8 mouse cellular contexts compared by ENCODE assay signal in genomic region chr8:123442871-123443575, GRCm38 (mm10). TPM values are rescaled to one million over a fixed set of nuclear protein-coding genes. Genes with fewer than 3 reads are reported as not detected.
DNase-seq lines count a peak whose midpoint lies in the region; ATAC-seq and TF ChIP-seq lines count a peak whose summit lies in the region.

No protein-coding gene starts in this region.

- H3K27ac ChIP-seq in CH12.LX (ENCODE audit: insufficient read depth, low read depth) = peak overlapping the region; percentile 30; the same call in 1 of the 2 replicates
- 0 out of 2 replicates have a peak overlapping the region, but pooled peaks have one; percentile 31 for H3K27ac ChIP-seq in forebrain, embryonic 11.5 days (ENCODE audit: low read depth, low read length)
- H3K27ac ChIP-seq in heart, embryonic 16.5 days (ENCODE audit: low read length) = peak overlapping the region; percentile 76
- H3K27ac ChIP-seq in liver, embryonic 15.5 days (replicated peaks) = peak overlapping the region; percentile 65
- peak overlapping the region; percentile 53; the same call in 1 of the 2 replicates for H3K27ac ChIP-seq in neural tube, embryonic 12.5 days

- no peak for TF ChIP-seq EP300 in CH12.LX (IDR thresholded peaks at IDR 0.05; ENCODE audit: low read length)

- dilution Hi-C loops in CH12.LX (cut with MboI; ENCODE audit: extremely low pct_ligation_motif_present, extremely low pct_unique_long_range_greater_than_20kb, low sequenced_read_pairs) = no loop called here

- TF ChIP-seq POLR2A in CH12.LX (IDR thresholded peaks at IDR 0.05; ENCODE audit: low read depth, low read length) = peak; percentile 71

- in situ Hi-C loops in CH12.LX (cut with MboI; ENCODE audit: low pct_ligation_motif_present, low pct_unique_long_range_greater_than_20kb, low sequenced_read_pairs) = no loop called here

- no peaks in the 10 kb centered on the region for H3K79me2 ChIP-seq in CH12.LX (replicated peaks; ENCODE audit: control insufficient read depth, extremely low read depth, insufficient read depth, poor library complexity, severe bottlenecking)

- peaks cover 10 to 13% of the 10 kb centered on the region in 2 experiments for H3K4me1 ChIP-seq in CH12.LX (ENCODE audit: control insufficient read depth in 1 of 2, insufficient read depth in 2 of 2)
- peaks cover 8% of the 10 kb centered on the region; the same call in 1 of the 2 replicates for H3K4me1 ChIP-seq in forebrain, embryonic 11.5 days (replicated peaks; ENCODE audit: control insufficient read depth, insufficient read depth, low read length)
- peaks cover 9% of the 10 kb centered on the region for H3K4me1 ChIP-seq in heart, embryonic 16.5 days (ENCODE audit: control insufficient read depth, insufficient read depth, low read length)
- peaks cover 14% of the 10 kb centered on the region for H3K4me1 ChIP-seq in liver, embryonic 15.5 days (replicated peaks)
- peaks cover 9% of the 10 kb centered on the region; the same call in 1 of the 2 replicates for H3K4me1 ChIP-seq in neural tube, embryonic 12.5 days

- peaks cover 7% of the 10 kb centered on the region for H3K9me3 ChIP-seq in CH12.LX (replicated peaks; ENCODE audit: low read length)
- H3K9me3 ChIP-seq in forebrain, embryonic 11.5 days (ENCODE audit: control insufficient read depth, low read length) = no peaks in the 10 kb centered on the region
- H3K9me3 ChIP-seq in heart, embryonic 16.5 days (replicated peaks; ENCODE audit: control insufficient read depth, low read length) = no peaks in the 10 kb centered on the region
- H3K9me3 ChIP-seq in liver, embryonic 15.5 days (replicated peaks) = no peaks in the 10 kb centered on the region
- no peaks in the 10 kb centered on the region for H3K9me3 ChIP-seq in neural tube, embryonic 12.5 days

- H3K4me3 ChIP-seq in CH12.LX (replicated peaks in 1 of 3; ENCODE audit: low read depth in 2 of 3, low read length in 2 of 3, poor library complexity in 1 of 3) = peak overlapping the region; percentile 57 to 83 (median 59)
- H3K4me3 ChIP-seq in forebrain, embryonic 11.5 days (ENCODE audit: low read depth, low read length) = peak overlapping the region; percentile 65
- peak overlapping the region; percentile 72 for H3K4me3 ChIP-seq in heart, embryonic 16.5 days (ENCODE audit: low read length)
- peak overlapping the region; percentile 74 for H3K4me3 ChIP-seq in liver, embryonic 15.5 days (replicated peaks)
- peak overlapping the region; percentile 61 for H3K4me3 ChIP-seq in neural tube, embryonic 12.5 days

- ATAC-seq in forebrain, embryonic 11.5 days (replicated peaks; ENCODE audit: low FRiP score) = peak; percentile 95
- ATAC-seq in heart, embryonic 16.5 days (replicated peaks; ENCODE audit: extremely low read depth, insufficient read depth, low FRiP score) = peak; percentile 94
- peak; percentile 91 for ATAC-seq in liver, embryonic 15.5 days (ENCODE audit: insufficient read depth)
- ATAC-seq in neural tube, embryonic 12.5 days (ENCODE audit: low FRiP score, low read depth) = peak; percentile 95

- peak overlapping the region; percentile 79 for H3K9ac ChIP-seq in CH12.LX (ENCODE audit: insufficient read depth, low read depth)
- peak overlapping the region; percentile 77 for H3K9ac ChIP-seq in forebrain, embryonic 11.5 days (ENCODE audit: low read length)
- peak overlapping the region; percentile 85 for H3K9ac ChIP-seq in heart, embryonic 16.5 days (ENCODE audit: low read length)
- H3K9ac ChIP-seq in liver, embryonic 15.5 days = peak overlapping the region; percentile 73
- peak overlapping the region; percentile 74 for H3K9ac ChIP-seq in neural tube, embryonic 12.5 days

- under 1% methylated on average over 37 of the region's 41 CpGs for WGBS in forebrain, embryonic 11.5 days
- 1% methylated on average over 41 of the region's 41 CpGs for WGBS in heart, embryonic 16.5 days
- under 1% methylated on average over 41 of the region's 41 CpGs for WGBS in liver, embryonic 15.5 days (ENCODE audit: insufficient replicate concordance)
- 1% methylated on average over 41 of the region's 41 CpGs for WGBS in neural tube, embryonic 12.5 days

- peak; percentile 26 for TF ChIP-seq RAD21 in CH12.LX (IDR thresholded peaks at IDR 0.05; ENCODE audit: low read depth, low read length)

- peaks cover 0 to 18% of the 10 kb centered on the region in 2 experiments for H3K36me3 ChIP-seq in CH12.LX (replicated peaks in 1 of 2; ENCODE audit: control insufficient read depth in 1 of 2, insufficient read depth in 1 of 2, low read length in 1 of 2)
- H3K36me3 ChIP-seq in forebrain, embryonic 11.5 days (ENCODE audit: control insufficient read depth, insufficient read depth, low read length) = no peaks in the 10 kb centered on the region
- H3K36me3 ChIP-seq in heart, embryonic 16.5 days (ENCODE audit: control insufficient read depth, insufficient read depth) = no peaks in the 10 kb centered on the region
- H3K36me3 ChIP-seq in liver, embryonic 15.5 days (replicated peaks) = no peaks in the 10 kb centered on the region
- H3K36me3 ChIP-seq in neural tube, embryonic 12.5 days = no peaks in the 10 kb centered on the region

- peak; percentile 22 to 71; a peak in 2 of 4 replicates for TF ChIP-seq CTCF in CH12.LX (conservative IDR thresholded peaks at IDR 0.05 in 1 of 2, IDR thresholded peaks at IDR 0.05 in 1 of 2; ENCODE audit: low read depth in 2 of 2, low read length in 2 of 2)

- peak overlapping the region; percentile 67 for H3K4me2 ChIP-seq in CH12.LX (ENCODE audit: insufficient read depth, low read depth, poor library complexity, severe bottlenecking)
- H3K4me2 ChIP-seq in forebrain, embryonic 11.5 days (ENCODE audit: low read depth, low read length, severe bottlenecking) = peak overlapping the region; percentile 71
- peak overlapping the region; percentile 66 for H3K4me2 ChIP-seq in heart, embryonic 16.5 days (ENCODE audit: low read depth, low read length)
- H3K4me2 ChIP-seq in liver, embryonic 15.5 days = peak overlapping the region; percentile 79
- H3K4me2 ChIP-seq in neural tube, embryonic 12.5 days (replicated peaks) = peak overlapping the region; percentile 77

- no peaks in the 10 kb centered on the region for H3K27me3 ChIP-seq in CH12.LX (replicated peaks)
- H3K27me3 ChIP-seq in forebrain, embryonic 11.5 days (ENCODE audit: control insufficient read depth, insufficient read depth, low read length) = no peaks in the 10 kb centered on the region
- no peaks in the 10 kb centered on the region for H3K27me3 ChIP-seq in heart, embryonic 16.5 days (ENCODE audit: control insufficient read depth, insufficient read depth, low read length)
- H3K27me3 ChIP-seq in liver, embryonic 15.5 days = no peaks in the 10 kb centered on the region
- H3K27me3 ChIP-seq in neural tube, embryonic 12.5 days (replicated peaks) = no peaks in the 10 kb centered on the region

- DNase-seq in CH12.LX (ENCODE audit: extremely low read depth) = peak; percentile 84
- peak; percentile 86 for DNase-seq in c-Kit-positive CD71-positive TER-119-negative erythroid progenitor cells, embryonic 14.5 days (ENCODE audit: low read depth)
- peak; percentile 94 for DNase-seq in forebrain, embryonic 11.5 days (ENCODE audit: low spot score)
- DNase-seq in kidney, postnatal 36 days = peak; percentile 96 to 99
- peak; percentile 93 for DNase-seq in telencephalon, adult 2 months (ENCODE audit: low read depth, low spot score)

TF ChIP-seq in CH12.LX, 34 proteins besides CTCF, POLR2A, EP300 and RAD21 (continues in another document):
- TF ChIP-seq POLR2AphosphoS2 (IDR thresholded peaks at IDR 0.05; ENCODE audit: low read depth, low read length) (0 out of 2 replicates have a peak, but pooled peaks have one; percentile 52), GABPA (IDR thresholded peaks at IDR 0.05; ENCODE audit: insufficient replicate concordance, low read depth, low read length) (peak; percentile 24; the same call in 1 of the 2 replicates), RCOR1 (conservative IDR thresholded peaks at IDR 0.05; ENCODE audit: low read depth, low read length) (no peak)

RNA-seq across cellular contexts. Expression of gene Def8, which starts 19.7 kb away (rescaled TPM):
- 19.9 and 20.9 TPM in 2 replicates for total RNA-seq in CH12.LX (2012; rRNA removed)
- total RNA-seq in CH12.LX (2014; rRNA removed) = 16.8 and 17.9 TPM in 2 replicates
- polyA plus RNA-seq in CH12.LX (2012; ENCODE audit: insufficient read length, low read depth) = 22.4 and 23.3 TPM in 2 replicates
- 46.3 and 48.1 TPM in 2 replicates for polyA plus RNA-seq in forebrain, embryonic 11.5 days (2014; fragmentation: Nextera tagmentation; extraction: Ambion mirVana)
- 31.3 and 31.8 TPM in 2 replicates for polyA plus RNA-seq in heart, embryonic 16.5 days (2015; fragmentation: Nextera tagmentation; extraction: Ambion mirVana)
- polyA plus RNA-seq in liver, embryonic 15.5 days (2015; fragmentation: Nextera tagmentation; extraction: Ambion mirVana) = 11.7 and 11.9 TPM in 2 replicates
- polyA plus RNA-seq in neural tube, embryonic 12.5 days (2016; fragmentation: Nextera tagmentation; extraction: Ambion mirVana) = 43.2 and 45.1 TPM in 2 replicates

RNA-seq across cellular contexts. Expression of gene Tubb3, which starts 31.8 kb away (rescaled TPM):
- total RNA-seq in CH12.LX (2012; rRNA removed) (1.8 and 3.1 TPM in 2 replicates), CH12.LX (2014; rRNA removed) (1.3 and 2.2 TPM in 2 replicates)
- polyA plus RNA-seq in CH12.LX (2012; ENCODE audit: insufficient read length, low read depth) = 1.8 and 2.6 TPM in 2 replicates
- polyA plus RNA-seq in forebrain, embryonic 11.5 days (2014; fragmentation: Nextera tagmentation; extraction: Ambion mirVana) = 556 and 641 TPM in 2 replicates
- 4.6 and 6.9 TPM in 2 replicates for polyA plus RNA-seq in heart, embryonic 16.5 days (2015; fragmentation: Nextera tagmentation; extraction: Ambion mirVana)
- polyA plus RNA-seq in liver, embryonic 15.5 days (2015; fragmentation: Nextera tagmentation; extraction: Ambion mirVana) = 0.67 and 0.99 TPM in 2 replicates
- polyA plus RNA-seq in neural tube, embryonic 12.5 days (2016; fragmentation: Nextera tagmentation; extraction: Ambion mirVana) = 1,217 and 1,244 TPM in 2 replicates

RNA-seq across cellular contexts. Expression of gene Afg3l1, which starts 34.7 kb away (rescaled TPM):
- total RNA-seq in CH12.LX (2012; rRNA removed) (36.0 and 36.2 TPM in 2 replicates), CH12.LX (2014; rRNA removed) (16.4 and 20.3 TPM in 2 replicates)
- 47.6 and 48.0 TPM in 2 replicates for polyA plus RNA-seq in CH12.LX (2012; ENCODE audit: insufficient read length, low read depth)
- polyA plus RNA-seq in forebrain, embryonic 11.5 days (2014; fragmentation: Nextera tagmentation; extraction: Ambion mirVana) = 44.3 and 51.0 TPM in 2 replicates
- polyA plus RNA-seq in heart, embryonic 16.5 days (2015; fragmentation: Nextera tagmentation; extraction: Ambion mirVana) = 44.3 and 44.6 TPM in 2 replicates
- 22.2 and 24.2 TPM in 2 replicates for polyA plus RNA-seq in liver, embryonic 15.5 days (2015; fragmentation: Nextera tagmentation; extraction: Ambion mirVana)
- 59.8 and 63.3 TPM in 2 replicates for polyA plus RNA-seq in neural tube, embryonic 12.5 days (2016; fragmentation: Nextera tagmentation; extraction: Ambion mirVana)

RNA-seq across cellular contexts. Expression of gene Mc1r, which starts 36.1 kb away (rescaled TPM):
- total RNA-seq in CH12.LX (2012; rRNA removed) (0.04 TPM in 1 of 2 replicates, not detected in the other), CH12.LX (2014; rRNA removed) (not detected in 2 replicates)
- polyA plus RNA-seq in CH12.LX (2012; ENCODE audit: insufficient read length, low read depth) = 0.07 TPM in 1 of 2 replicates, not detected in the other
- polyA plus RNA-seq in forebrain, embryonic 11.5 days (2014; fragmentation: Nextera tagmentation; extraction: Ambion mirVana) = 0.16 and 0.31 TPM in 2 replicates
- polyA plus RNA-seq in heart, embryonic 16.5 days (2015; fragmentation: Nextera tagmentation; extraction: Ambion mirVana) = 0.04 and 0.13 TPM in 2 replicates
- not detected in 2 replicates for polyA plus RNA-seq in liver, embryonic 15.5 days (2015; fragmentation: Nextera tagmentation; extraction: Ambion mirVana)
- polyA plus RNA-seq in neural tube, embryonic 12.5 days (2016; fragmentation: Nextera tagmentation; extraction: Ambion mirVana) = 0.10 and 0.18 TPM in 2 replicates

Comparison
In these comparisons a context has a peak if more than half of its experiments do, and no peak if none do; other contexts are left out.
1. Peak in every context shown above with its lines: DNase-seq, ATAC-seq, H3K4me3 ChIP-seq and H3K27ac ChIP-seq.
2. RNA of gene Tubb3, which starts 31.8 kb away (polyA plus RNA-seq): 1,217 to 1,244 TPM in neural tube, embryonic 12.5 days and 556 to 641 TPM in forebrain, embryonic 11.5 days; 4.6 to 6.9 TPM in heart, embryonic 16.5 days, 1.8 to 2.6 TPM in CH12.LX and 0.67 to 0.99 TPM in liver, embryonic 15.5 days; every median in the first group is over 10 times any median in the second.